Mouse (Mus musculus) E14TG2a.4 (cell line): Measurements from ENCODE around the gene Atp6v0e2.

Experiments used
- CTCF ChIP-seq: conservative IDR thresholded peaks from 2 replicates; pipeline ENCODE4 v1.5.1; 2014; ENCODE audit warnings: low read length
- NANOG ChIP-seq: IDR thresholded peaks from 2 replicates; pipeline ENCODE4 v1.6.1; 2014; ENCODE audit warnings: borderline replicate concordance, low read length, mixed read lengths
- POU5F1 ChIP-seq: IDR thresholded peaks from 2 replicates; pipeline ENCODE4 v1.6.1; 2014; ENCODE audit warnings: low read length, borderline replicate concordance

GRCm38 (mm10) chr6:48536091-48536490 lies 1.3 kb upstream of the Atp6v0e2 start:
- TF ChIP-seq CTCF = no peak
- TF ChIP-seq NANOG = no peak
- TF ChIP-seq POU5F1 = no peak
